Mouse (Mus musculus) right cerebral cortex, postnatal 4 days (tissue): Measurements from ENCODE around the gene Zfp217.
A peak's percentile ranks its signal among the peaks of the same experiment; 100 is the strongest.

Experiments used
- DNase-seq: peaks from one replicate; pipeline ENCODE4 v3.0.0-alpha.2; 2022

The Zfp217 gene

GRCm38 (mm10) chr2:170131981-170132460 is 15.9 kb downstream of the Zfp217 start:
- DNase-seq = no peak

GRCm38 (mm10) chr2:170130780-170131645 is 16.9 kb downstream of the Zfp217 start:
- peak; percentile 92 for DNase-seq

- DNase-seq = no peak
Observed at GRCm38 (mm10) chr2:170129923-170130779, 17.8 kb downstream of the Zfp217 start.

GRCm38 (mm10) chr2:170129248-170129922 is 18.5 kb downstream of the Zfp217 start:
- DNase-seq = no peak

GRCm38 (mm10) chr2:170128461-170129247 is 19.2 kb downstream of the Zfp217 start:
- DNase-seq = no peak

- no peak for DNase-seq
Observed at GRCm38 (mm10) chr2:170127523-170127922, 20.4 kb downstream of the Zfp217 start.

GRCm38 (mm10) chr2:170126266-170126665 is 21.6 kb downstream of the Zfp217 start:
- no peak for DNase-seq

- no peak for DNase-seq
Observed at GRCm38 (mm10) chr2:170122197-170122596, 25.7 kb downstream of the Zfp217 start.

- no peak for DNase-seq
Observed at GRCm38 (mm10) chr2:170120139-170121027, 27.5 kb downstream of the Zfp217 start.

- DNase-seq = peak; percentile 63
Observed at GRCm38 (mm10) chr2:170116704-170117281, 31.1 kb downstream of the Zfp217 start.

GRCm38 (mm10) chr2:170110306-170110705 is 37.6 kb downstream of the Zfp217 start:
- no peak for DNase-seq

- no peak for DNase-seq
Observed at GRCm38 (mm10) chr2:170109528-170109927, 38.4 kb downstream of the Zfp217 start.

- no peak for DNase-seq
Observed at GRCm38 (mm10) chr2:170107791-170108190, 40.1 kb downstream of the Zfp217 start.

GRCm38 (mm10) chr2:170106000-170106399 is 41.9 kb downstream of the Zfp217 start:
- no peak for DNase-seq

- DNase-seq = no peak
Observed at GRCm38 (mm10) chr2:170104396-170104795, 43.5 kb downstream of the Zfp217 start.

- peak; percentile 72 for DNase-seq
Observed at GRCm38 (mm10) chr2:170103852-170104251, 44.1 kb downstream of the Zfp217 start.

- no peak for DNase-seq
Observed at GRCm38 (mm10) chr2:170103341-170103740, 44.6 kb downstream of the Zfp217 start.

- no peak for DNase-seq
Observed at GRCm38 (mm10) chr2:170101932-170102331, 46.0 kb downstream of the Zfp217 start.

GRCm38 (mm10) chr2:170101132-170101531 is 46.8 kb downstream of the Zfp217 start:
- peak; percentile 99 for DNase-seq

GRCm38 (mm10) chr2:170094871-170095270 is 53.0 kb downstream of the Zfp217 start:
- no peak for DNase-seq

GRCm38 (mm10) chr2:170094220-170094619 is 53.7 kb downstream of the Zfp217 start:
- DNase-seq = no peak
